Mouse (Mus musculus) liver, postnatal 0 days (tissue): ENCODE results near the gene Strip1. TPM values are rescaled to one million over a fixed set of nuclear protein-coding genes. Genes with fewer than 3 reads are reported as not detected.

Experiments
- ATAC-seq: fragments of 200-750 bp; cut with Nextera tagmentation; 2 replicates; pipeline ENCODE4 v1.8.0; 2017; ENCODE audit warnings: mild to moderate bottlenecking, moderate library complexity
- DNase-seq: peaks from one replicate; pipeline ENCODE4 v3.0.0-alpha.2; 2016
- H3K27ac ChIP-seq: fragments of 300-500 bp; sonication (generic); 2 replicates; pipeline ENCODE4 v1.5.1; 2014; ENCODE audit warnings: antibody characterized with exemption, moderate library complexity, mild to moderate bottlenecking, low read depth
- H3K27me3 ChIP-seq: fragments of 300-500 bp; sonication (generic); 2 replicates; pipeline ENCODE4 v1.6.1; 2014; ENCODE audit warnings: low read length, control low read depth, mixed read lengths; ENCODE audit not compliant: insufficient read depth
- H3K36me3 ChIP-seq: fragments of 300-500 bp; sonication (generic); replicated peaks from 2 replicates; pipeline ENCODE4 v1.6.1; 2014; ENCODE audit warnings: mild to moderate bottlenecking, control low read depth, low read length, moderate library complexity, mixed read lengths; ENCODE audit not compliant: insufficient read depth
- H3K4me1 ChIP-seq: fragments of 300-500 bp; sonication (generic); 2 replicates; pipeline ENCODE4 v1.6.1; 2014; ENCODE audit warnings: antibody characterized with exemption, mild to moderate bottlenecking, control low read depth; ENCODE audit not compliant: insufficient read depth
- H3K4me2 ChIP-seq: fragments of 300-500 bp; sonication (generic); 2 replicates; pipeline ENCODE4 v1.6.1; 2014; ENCODE audit warnings: low read depth, mild to moderate bottlenecking, low read length, moderate library complexity, mixed read lengths
- H3K4me3 ChIP-seq: fragments of 300-500 bp; sonication (generic); 2 replicates; pipeline ENCODE4 v1.5.1; 2014; ENCODE audit warnings: low read depth, low read length
- H3K9ac ChIP-seq: fragments of 300-500 bp; sonication (generic); replicated peaks from 2 replicates; pipeline ENCODE4 v1.6.1; 2014; ENCODE audit warnings: mild to moderate bottlenecking, moderate library complexity
- H3K9me3 ChIP-seq: fragments of 300-500 bp; sonication (generic); 2 replicates; pipeline ENCODE4 v1.6.1; 2016; ENCODE audit warnings: mild to moderate bottlenecking, control low read depth, low read length, mixed read lengths
- CTCF ChIP-seq: sonication (generic); IDR thresholded peaks from 2 replicates; pipeline ENCODE4 v1.5.1; 2016; ENCODE audit warnings: antibody characterized with exemption, low read depth
- EP300 ChIP-seq: IDR thresholded peaks from 2 replicates; pipeline ENCODE4 v1.6.1; 2016; ENCODE audit warnings: antibody characterized with exemption, low read depth, mild to moderate bottlenecking
- WGBS: fragments of 180-500 bp; shearing (Covaris S2); extraction: QIAGEN DNeasy Blood & Tissue Kit; methylation state at CpG from one replicate; pipeline ENCODE4 v1.1.7; 2014; ENCODE audit not compliant: insufficient replicate concordance; 5-methylcytosine and 5-hydroxymethylcytosine counted together
- polyA plus RNA-seq: library from polyadenylated mRNA; unstranded; fragments of >200 nt; fragmentation: Nextera tagmentation; extraction: Ambion mirVana; gene quantifications from 2 replicates; pipeline ENCODE4 v1.2.1, GENCODE M21; 2015

Gene Strip1
- polyA plus RNA-seq, 1 experiment from 2014 or later: 7.0 TPM

DNA sequence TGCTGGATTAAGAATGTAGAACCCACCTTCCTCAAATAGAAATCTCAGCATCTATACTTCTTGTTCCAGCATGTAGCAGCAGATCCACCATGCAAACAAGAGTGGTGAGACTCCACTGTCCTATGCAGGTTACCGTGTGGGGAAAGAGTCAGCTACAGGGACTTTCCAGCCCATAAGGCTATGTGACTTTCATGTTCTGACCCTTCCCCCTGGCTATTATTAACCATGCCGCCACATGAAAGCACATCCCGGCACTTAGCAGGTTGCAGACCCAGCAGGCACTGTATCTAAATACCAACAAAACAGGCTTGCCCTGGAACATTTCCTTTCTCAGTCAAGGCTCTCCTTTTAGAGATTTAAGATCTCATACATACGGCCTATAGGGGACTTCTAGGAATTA lies 20.1 kb downstream of the Strip1 start:
- no peak overlapping the region for H3K9ac ChIP-seq
- peaks cover 42% of the 10 kb centered on the region for H3K36me3 ChIP-seq
- H3K4me3 ChIP-seq: no peak overlapping the region
- H3K27ac ChIP-seq: no peak overlapping the region
- 82% methylated on average over 4 of the region's 4 CpGs for WGBS
- H3K9me3 ChIP-seq: no peaks in the 10 kb centered on the region
- no peak overlapping the region for H3K4me2 ChIP-seq
- H3K4me1 ChIP-seq: no peaks in the 10 kb centered on the region
- TF ChIP-seq EP300: no peak
- no peak for ATAC-seq
- H3K27me3 ChIP-seq: no peaks in the 10 kb centered on the region
- no peak for DNase-seq

DNA sequence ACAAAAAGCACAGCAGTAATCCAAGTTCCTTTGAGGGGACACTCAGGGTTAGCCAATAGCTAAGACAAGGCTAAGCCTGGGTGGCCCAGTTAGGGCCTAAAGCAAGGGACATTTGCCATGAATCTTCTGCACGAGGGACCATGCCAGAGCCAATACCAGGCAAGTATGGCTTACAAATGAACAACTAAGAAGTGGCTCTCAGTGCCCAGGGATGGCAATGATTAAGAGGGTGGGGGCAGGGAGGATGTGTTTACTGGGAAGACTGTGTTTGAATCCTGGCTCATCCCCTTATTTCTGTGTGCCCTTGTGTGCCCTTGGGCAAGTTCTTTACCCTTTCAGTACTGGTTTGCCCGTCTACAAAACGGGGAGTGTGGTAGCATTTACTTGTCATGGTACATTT lies 22.1 kb downstream of the Strip1 start:
- no peaks in the 10 kb centered on the region for H3K4me1 ChIP-seq
- no peaks in the 10 kb centered on the region for H3K9me3 ChIP-seq
- H3K9ac ChIP-seq: no peak overlapping the region
- ATAC-seq (no peak; the same call in 1 of the 2 replicates), DNase-seq (no peak)
- 66% methylated on average over 3 of the region's 3 CpGs for WGBS
- H3K36me3 ChIP-seq: peaks cover 23% of the 10 kb centered on the region
- H3K27me3 ChIP-seq: no peaks in the 10 kb centered on the region
- no peak overlapping the region for H3K4me2 ChIP-seq
- H3K27ac ChIP-seq: no peak overlapping the region
- no peak for TF ChIP-seq EP300
- TF ChIP-seq CTCF: no peak
- H3K4me3 ChIP-seq: no peak overlapping the region

DNA sequence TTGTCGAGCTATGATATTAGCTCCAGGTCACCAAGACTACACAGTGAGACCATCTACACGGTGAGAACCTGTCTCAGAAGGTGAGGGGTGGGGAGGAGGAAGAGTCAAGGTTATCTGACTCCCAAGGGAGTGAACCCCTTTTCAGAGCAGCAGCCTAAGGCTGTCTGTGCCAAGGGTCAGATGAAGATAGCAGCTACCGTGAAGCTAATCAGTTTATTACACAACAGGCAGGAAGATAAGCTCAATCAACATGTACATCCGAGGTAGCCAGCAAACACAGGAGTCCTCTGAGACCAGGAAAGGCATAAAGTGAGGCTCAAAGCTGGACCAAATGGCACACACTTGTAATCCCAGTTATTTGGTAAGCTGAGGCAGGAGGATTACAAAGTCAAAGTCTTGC lies 22.7 kb downstream of the Strip1 start:
- WGBS: 27% methylated on average over 4 of the region's 4 CpGs
- TF ChIP-seq CTCF: no peak
- TF ChIP-seq EP300: no peak
- Histone ChIP-seq H3K9me3 (no peaks in the 10 kb centered on the region), H3K4me3 (no peak overlapping the region), H3K9ac (no peak overlapping the region), H3K36me3 (peaks cover 17% of the 10 kb centered on the region), H3K27me3 (no peaks in the 10 kb centered on the region), H3K27ac (no peak overlapping the region), H3K4me1 (no peaks in the 10 kb centered on the region), H3K4me2 (no peak overlapping the region)
- DNase-seq (no peak), ATAC-seq (peak; percentile 76)

DNA sequence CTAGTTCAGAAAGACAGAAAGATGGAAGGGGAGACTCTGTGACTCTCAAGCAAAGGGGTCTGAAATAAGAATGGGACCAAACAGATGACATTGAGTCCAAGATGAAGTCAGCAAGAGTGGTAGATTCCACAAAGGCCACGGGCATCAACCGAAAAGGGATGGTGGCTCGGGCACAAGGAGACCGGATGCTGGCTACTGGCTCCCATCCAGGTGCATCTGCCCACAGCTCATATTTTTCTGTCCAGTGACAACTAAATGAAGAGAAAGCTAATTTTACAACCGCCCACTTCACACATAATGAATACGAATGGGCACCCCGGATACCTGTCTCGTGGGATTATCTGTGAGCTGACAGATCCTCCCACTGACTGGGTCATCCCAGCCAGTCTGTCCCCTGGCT lies 24.3 kb downstream of the Strip1 start:
- Histone ChIP-seq H3K4me2 (no peak overlapping the region), H3K36me3 (0 out of 2 replicates have a peak, but pooled peaks cover 1% of the 10 kb centered on the region), H3K27me3 (no peaks in the 10 kb centered on the region), H3K9ac (no peak overlapping the region), H3K9me3 (no peaks in the 10 kb centered on the region), H3K27ac (no peak overlapping the region), H3K4me1 (no peaks in the 10 kb centered on the region), H3K4me3 (no peak overlapping the region)
- 80% methylated on average over 8 of the region's 8 CpGs for WGBS
- TF ChIP-seq EP300: no peak
- no peak for TF ChIP-seq CTCF
- DNase-seq (no peak), ATAC-seq (no peak)

DNA sequence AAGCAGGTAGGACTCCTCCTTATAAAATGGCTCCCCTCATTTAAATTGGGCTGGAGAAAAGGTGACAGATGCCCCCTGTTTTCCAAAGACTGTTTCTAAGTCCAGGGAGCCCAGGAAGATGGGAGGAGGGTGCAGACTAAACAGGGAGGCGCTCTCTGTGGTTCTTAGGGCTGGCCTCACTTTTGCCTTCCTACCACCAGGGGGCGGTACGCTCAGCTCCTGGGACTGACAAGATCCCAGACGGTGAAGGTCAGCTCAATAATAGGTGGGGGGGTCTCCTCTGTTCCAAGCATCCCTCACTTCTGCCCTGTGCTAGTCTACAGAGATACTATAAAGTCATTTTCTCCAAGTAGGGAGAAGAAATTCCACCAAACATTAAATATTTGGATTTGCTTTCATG lies 26.2 kb downstream of the Strip1 start:
- H3K4me3 ChIP-seq: no peak overlapping the region
- no peaks in the 10 kb centered on the region for H3K9me3 ChIP-seq
- no peak overlapping the region for H3K9ac ChIP-seq
- WGBS: 9% methylated on average over 4 of the region's 4 CpGs
- H3K27me3 ChIP-seq: peaks cover 9% of the 10 kb centered on the region; the same call in 1 of the 2 replicates
- peak; percentile 68 for DNase-seq
- no peaks in the 10 kb centered on the region for H3K36me3 ChIP-seq
- no peaks in the 10 kb centered on the region for H3K4me1 ChIP-seq
- ATAC-seq: 0 out of 2 replicates have a peak, but pooled peaks have one; percentile 30
- no peak overlapping the region for H3K4me2 ChIP-seq
- TF ChIP-seq EP300: no peak
- peak; percentile 87 for TF ChIP-seq CTCF
- H3K27ac ChIP-seq: no peak overlapping the region

DNA sequence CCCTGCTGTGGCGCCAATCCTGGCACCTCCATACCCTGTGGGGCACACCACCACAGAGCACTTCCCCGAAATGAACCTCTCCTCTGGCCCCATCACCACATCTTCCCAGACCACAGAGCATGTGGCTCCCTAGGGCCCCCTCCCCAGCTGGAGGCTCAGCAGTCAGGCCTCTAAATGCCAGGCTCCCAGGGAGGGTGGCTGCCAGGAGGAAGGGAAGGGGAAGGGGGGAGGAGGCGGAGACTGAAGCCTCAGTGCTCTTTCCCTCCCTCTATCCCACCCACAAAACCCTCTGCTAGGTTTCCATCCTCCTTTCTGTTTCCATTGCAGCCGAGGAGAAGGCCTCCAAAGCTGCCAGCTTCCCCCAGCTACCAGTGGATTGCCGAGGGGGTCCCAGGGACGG lies 31.4 kb downstream of the Strip1 start:
- Histone ChIP-seq H3K27ac (no peak overlapping the region), H3K27me3 (peaks cover 57% of the 10 kb centered on the region), H3K4me1 (peaks cover 6% of the 10 kb centered on the region; the same call in 1 of the 2 replicates), H3K9ac (no peak overlapping the region), H3K4me2 (no peak overlapping the region), H3K9me3 (no peaks in the 10 kb centered on the region), H3K4me3 (no peak overlapping the region), H3K36me3 (no peaks in the 10 kb centered on the region)
- DNase-seq (no peak), ATAC-seq (no peak)
- 46% methylated on average over 6 of the region's 6 CpGs for WGBS
- TF ChIP-seq EP300: no peak
